Mouse (Mus musculus): Measurements from ENCODE around the gene Tmppe. TPM values are rescaled to one million over a fixed set of nuclear protein-coding genes. Genes with fewer than 3 reads are reported as not detected.
A peak's percentile ranks its signal among the peaks of the same experiment; 100 is the strongest.

Gene Tmppe
- polyA plus RNA-seq, 1 experiment = 6.7 TPM

DNA sequence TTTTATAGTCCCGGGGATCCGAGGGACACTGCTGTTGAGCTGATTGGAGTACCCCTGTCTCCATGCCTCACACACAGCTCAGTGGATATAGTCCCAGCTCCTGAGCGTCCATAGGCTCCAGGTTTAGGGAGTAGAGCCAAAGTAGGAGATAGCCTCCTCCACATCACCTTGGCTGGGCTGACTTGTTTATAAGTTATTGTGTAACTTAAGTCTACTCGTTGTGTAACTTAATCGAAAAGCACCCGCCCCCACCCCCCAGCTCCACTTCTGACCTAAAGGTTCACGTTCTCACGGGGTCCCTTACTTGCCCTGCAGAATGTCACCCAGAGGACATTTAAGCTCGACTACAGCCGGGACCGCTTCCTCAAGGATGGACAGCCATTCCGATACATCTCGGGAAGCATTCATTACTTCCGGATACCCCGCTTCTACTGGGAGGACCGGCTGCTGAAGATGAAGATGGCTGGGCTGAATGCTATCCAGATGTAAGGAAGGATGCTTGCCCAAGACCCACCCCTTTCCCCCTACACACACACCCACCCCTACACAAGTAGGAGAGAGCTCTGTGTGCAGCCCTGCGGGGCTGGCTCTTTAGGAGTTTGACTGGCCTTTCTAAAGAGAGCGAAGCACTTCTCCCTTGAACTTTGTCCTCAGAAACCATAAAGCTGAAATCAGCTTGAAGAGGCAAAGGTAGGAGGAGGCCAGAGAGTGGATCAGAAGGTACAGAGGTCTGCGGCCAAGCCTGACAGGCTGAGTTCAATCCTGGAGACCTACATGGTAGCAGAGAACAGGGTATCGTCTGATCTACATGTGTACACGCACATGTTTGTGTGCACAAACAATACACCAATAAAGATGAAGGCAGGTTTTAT is 16.0 kb downstream of the Tmppe start:
- Histone ChIP-seq H3K27ac (ENCODE audit: insufficient read depth, low read depth, low read length) (no peak overlapping the region), H3K4me3 (ENCODE audit: insufficient read depth, low read length) (no peak overlapping the region), H3K4me1 (ENCODE audit: control insufficient read depth, insufficient read depth, low read length) (no peaks in the 10 kb centered on the region)
- TF ChIP-seq POLR2A (IDR thresholded peaks at IDR 0.05; ENCODE audit: borderline replicate concordance, low read depth, low read length) (no peak), CTCF (IDR thresholded peaks at IDR 0.05; ENCODE audit: low read depth, low read length) (no peak)

DNA sequence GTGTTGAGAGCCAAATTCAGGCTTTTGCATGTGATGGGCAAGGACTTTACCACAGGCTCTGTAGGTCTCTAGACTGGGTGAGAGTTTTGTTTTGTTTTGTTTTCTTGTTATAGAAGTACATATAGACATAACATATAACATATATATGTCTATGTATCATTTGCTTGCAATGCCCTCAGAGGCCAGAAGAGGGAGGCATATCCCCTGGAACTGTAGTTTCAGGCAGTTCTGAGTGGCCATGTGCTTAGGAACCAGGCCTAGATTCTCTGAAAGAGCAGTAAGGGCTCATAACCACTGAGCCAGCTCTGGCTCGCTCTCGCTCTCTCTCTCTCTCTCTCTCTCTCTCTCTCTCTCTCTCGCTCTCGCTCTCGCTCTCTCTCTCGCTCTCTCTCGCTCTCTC is 17.3 kb downstream of the Tmppe start:
- Histone ChIP-seq H3K4me3 (ENCODE audit: insufficient read depth, low read length) (no peak overlapping the region), H3K4me1 (ENCODE audit: control insufficient read depth, insufficient read depth, low read length) (no peaks in the 10 kb centered on the region), H3K27ac (ENCODE audit: insufficient read depth, low read depth, low read length) (no peak overlapping the region)
- TF ChIP-seq CTCF (IDR thresholded peaks at IDR 0.05; ENCODE audit: low read depth, low read length) (0 out of 2 replicates have a peak, but pooled peaks have one; percentile 27), POLR2A (IDR thresholded peaks at IDR 0.05; ENCODE audit: borderline replicate concordance, low read depth, low read length) (no peak)

DNA sequence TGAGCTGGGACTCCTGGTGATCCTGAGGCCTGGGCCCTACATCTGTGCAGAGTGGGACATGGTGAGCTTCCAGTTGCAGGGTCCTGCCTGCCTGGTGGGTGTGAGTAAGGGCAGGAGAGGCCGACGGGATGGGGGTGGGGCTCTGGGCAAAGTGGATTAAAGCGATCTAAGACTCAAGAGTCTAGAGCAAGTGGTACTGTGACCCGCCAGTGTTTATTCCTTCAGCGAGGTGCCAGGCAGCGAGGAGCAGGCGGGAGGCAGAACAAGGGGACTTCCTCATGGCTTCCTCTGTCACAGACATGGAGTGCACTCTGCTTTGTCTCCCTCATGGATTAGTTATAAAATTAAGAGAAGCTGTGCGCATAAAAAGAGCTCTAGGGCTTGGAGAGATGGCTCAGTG is 19.5 kb downstream of the Tmppe start:
- no peak for TF ChIP-seq CTCF (IDR thresholded peaks at IDR 0.05; ENCODE audit: low read depth, low read length)

DNA sequence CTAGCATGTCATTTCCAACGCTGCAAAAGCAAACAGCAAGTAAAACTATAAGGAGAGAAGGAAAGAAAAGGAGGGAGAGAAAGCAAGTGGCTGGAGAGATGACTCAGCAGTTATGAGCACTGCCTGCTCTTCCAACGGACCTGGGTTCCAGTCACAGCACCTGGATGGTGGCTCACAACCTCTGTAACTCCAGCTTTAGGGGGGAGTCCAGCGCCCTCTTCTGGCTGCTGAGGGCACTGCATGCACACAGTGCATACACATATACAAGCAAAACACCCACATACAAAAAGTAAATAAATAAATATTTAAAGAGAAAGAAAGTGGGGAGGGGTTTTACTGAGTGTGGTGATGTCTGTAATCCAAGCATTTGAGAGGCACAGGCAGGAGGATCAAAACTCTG is 20.1 kb downstream of the Tmppe start:
- Histone ChIP-seq H3K4me1 (ENCODE audit: control insufficient read depth, insufficient read depth, low read length) (no peaks in the 10 kb centered on the region), H3K4me3 (ENCODE audit: insufficient read depth, low read length) (no peak overlapping the region), H3K27ac (ENCODE audit: insufficient read depth, low read depth, low read length) (no peak overlapping the region)
- TF ChIP-seq POLR2A (IDR thresholded peaks at IDR 0.05; ENCODE audit: borderline replicate concordance, low read depth, low read length) (no peak), CTCF (IDR thresholded peaks at IDR 0.05; ENCODE audit: low read depth, low read length) (no peak; the same call in none of the 2 replicates)

More for the DNA sequence above, 19.5 kb downstream of the Tmppe start:
- Histone ChIP-seq H3K4me1 (ENCODE audit: control insufficient read depth, insufficient read depth, low read length) (no peaks in the 10 kb centered on the region), H3K27ac (ENCODE audit: insufficient read depth, low read depth, low read length) (no peak overlapping the region), H3K4me3 (ENCODE audit: insufficient read depth, low read length) (no peak overlapping the region)

DNA sequence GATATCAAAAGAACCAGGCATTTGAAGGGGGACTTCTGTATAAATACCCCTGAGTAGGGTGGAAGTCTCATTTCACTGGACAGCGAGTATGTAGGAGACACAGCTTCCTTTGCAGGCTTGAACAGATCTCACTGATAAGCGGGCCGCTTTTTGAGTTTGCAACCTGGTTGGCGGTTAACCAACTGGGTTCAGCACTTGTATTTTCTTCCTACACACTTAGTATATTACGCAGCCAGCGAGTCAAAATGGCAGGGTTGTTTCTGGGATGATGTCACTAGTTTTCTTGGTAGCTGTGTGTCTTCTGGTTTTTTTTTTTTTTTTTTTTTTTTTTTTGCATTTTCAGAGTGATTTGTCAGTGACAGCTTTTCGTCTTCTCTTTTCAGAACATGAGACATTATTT is 20.9 kb downstream of the Tmppe start:
- Histone ChIP-seq H3K4me3 (ENCODE audit: insufficient read depth, low read length) (no peak overlapping the region), H3K4me1 (ENCODE audit: control insufficient read depth, insufficient read depth, low read length) (no peaks in the 10 kb centered on the region), H3K27ac (ENCODE audit: insufficient read depth, low read depth, low read length) (no peak overlapping the region)
- TF ChIP-seq CTCF (IDR thresholded peaks at IDR 0.05; ENCODE audit: low read depth, low read length) = no peak
- no peak for TF ChIP-seq POLR2A (IDR thresholded peaks at IDR 0.05; ENCODE audit: borderline replicate concordance, low read depth, low read length)

DNA sequence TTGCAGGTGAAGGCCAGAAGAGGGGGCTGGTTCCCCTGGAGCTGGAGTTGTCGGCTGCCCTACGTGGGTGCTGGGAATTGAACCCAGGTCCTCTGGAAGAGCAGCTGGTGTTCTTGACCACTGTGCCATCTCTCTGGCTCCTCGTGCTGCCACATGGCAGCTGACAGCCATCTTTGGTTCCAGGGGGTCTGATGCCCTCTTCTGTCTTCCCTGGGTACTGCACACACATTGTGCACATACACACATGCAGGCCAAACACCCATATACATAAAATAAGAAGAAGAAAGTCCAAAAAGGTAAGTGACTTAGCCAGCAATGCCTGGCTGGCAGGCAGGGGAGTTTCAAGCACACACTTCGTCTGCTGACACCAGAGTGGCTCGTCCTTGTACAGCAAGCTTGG is 24.7 kb downstream of the Tmppe start:
- TF ChIP-seq CTCF (IDR thresholded peaks at IDR 0.05; ENCODE audit: low read depth, low read length) (no peak), POLR2A (IDR thresholded peaks at IDR 0.05; ENCODE audit: borderline replicate concordance, low read depth, low read length) (no peak)
- Histone ChIP-seq H3K27ac (ENCODE audit: insufficient read depth, low read depth, low read length) (no peak overlapping the region), H3K4me3 (ENCODE audit: insufficient read depth, low read length) (no peak overlapping the region), H3K4me1 (ENCODE audit: control insufficient read depth, insufficient read depth, low read length) (no peaks in the 10 kb centered on the region)

DNA sequence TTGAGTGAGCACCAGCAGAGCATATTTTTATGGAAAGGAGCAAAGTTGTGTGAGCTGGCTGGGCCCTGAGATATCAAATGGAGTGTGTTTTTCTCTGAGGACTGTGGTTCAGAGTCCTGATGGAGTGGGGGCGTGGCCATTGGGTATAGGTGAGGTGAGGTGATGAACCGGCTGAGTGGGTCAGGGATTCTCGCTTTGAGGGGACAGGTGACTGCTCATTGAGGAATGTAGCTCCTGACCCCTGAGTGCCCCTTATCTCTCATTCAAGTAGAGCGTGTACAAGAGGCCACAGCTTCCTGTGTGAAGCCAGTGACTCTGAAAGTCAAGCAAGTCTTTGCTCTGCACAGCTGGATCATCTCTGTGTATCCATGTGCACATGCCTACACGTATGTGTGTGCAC is 25.3 kb downstream of the Tmppe start:
- TF ChIP-seq CTCF (IDR thresholded peaks at IDR 0.05; ENCODE audit: low read depth, low read length) (no peak), POLR2A (IDR thresholded peaks at IDR 0.05; ENCODE audit: borderline replicate concordance, low read depth, low read length) (no peak)
- H3K4me1 ChIP-seq (ENCODE audit: control insufficient read depth, insufficient read depth, low read length) = no peaks in the 10 kb centered on the region
- no peak overlapping the region for H3K4me3 ChIP-seq (ENCODE audit: insufficient read depth, low read length)
- H3K27ac ChIP-seq (ENCODE audit: insufficient read depth, low read depth, low read length) = no peak overlapping the region

DNA sequence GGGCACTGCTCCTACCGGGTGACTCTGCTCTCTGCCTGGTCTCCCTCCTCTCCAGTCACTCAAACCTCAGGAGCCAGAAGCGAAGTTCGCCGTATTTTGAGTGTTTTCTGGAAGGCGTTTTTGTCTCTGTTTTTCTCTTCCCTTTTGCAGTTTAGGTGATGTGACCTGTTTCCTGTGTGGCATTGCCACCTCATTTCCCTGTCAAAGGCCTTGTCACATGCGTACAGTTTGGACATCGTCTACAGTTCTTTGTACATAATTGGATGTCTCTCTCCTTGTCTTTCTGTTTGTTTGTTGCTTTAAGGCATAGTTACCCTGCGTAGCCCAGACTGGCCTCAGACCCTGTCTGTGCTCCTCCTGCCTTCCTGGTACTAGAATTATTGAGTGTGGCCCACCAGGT is 26.5 kb downstream of the Tmppe start:
- no peaks in the 10 kb centered on the region for H3K4me1 ChIP-seq (ENCODE audit: control insufficient read depth, insufficient read depth, low read length)
- no peak overlapping the region for H3K4me3 ChIP-seq (ENCODE audit: insufficient read depth, low read length)
- no peak overlapping the region for H3K27ac ChIP-seq (ENCODE audit: insufficient read depth, low read depth, low read length)
- TF ChIP-seq POLR2A (IDR thresholded peaks at IDR 0.05; ENCODE audit: borderline replicate concordance, low read depth, low read length) = no peak

DNA sequence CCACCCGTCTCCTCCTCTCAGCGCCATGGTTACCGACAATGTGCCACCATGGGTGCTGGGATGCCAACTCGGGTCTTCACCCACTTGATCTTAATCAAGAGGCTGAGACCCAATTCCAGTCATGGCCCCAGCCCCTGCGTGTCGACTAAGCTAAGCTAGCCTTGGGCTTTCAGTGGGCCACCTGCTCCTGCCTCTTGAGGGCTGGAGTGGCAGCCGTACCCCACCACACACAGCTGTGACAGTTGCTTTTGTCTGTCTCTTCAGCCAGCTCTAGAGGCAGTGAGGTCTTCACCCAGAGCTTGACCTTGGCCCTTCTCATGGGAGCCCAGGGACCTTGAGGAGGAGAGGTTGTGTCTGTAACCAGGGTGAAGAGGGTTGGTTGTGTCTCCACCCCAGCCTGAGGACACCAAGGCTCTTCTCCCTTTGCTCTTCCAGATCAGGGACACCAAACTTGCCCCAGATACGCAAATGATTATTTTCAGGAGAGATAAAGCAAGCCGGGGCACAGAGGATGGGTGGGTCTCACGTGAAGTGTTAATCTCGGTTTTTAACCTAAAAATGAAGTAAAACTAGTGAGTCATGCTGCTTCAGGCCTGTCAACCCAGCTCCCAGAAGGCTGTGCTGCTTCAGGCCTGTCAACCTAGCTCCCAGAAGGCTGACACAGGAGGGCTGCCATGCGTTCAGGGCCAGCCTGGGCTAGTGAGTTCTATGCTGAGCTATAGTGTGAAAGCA is 27.4 kb downstream of the Tmppe start:
- Histone ChIP-seq H3K27ac (ENCODE audit: insufficient read depth, low read depth, low read length) (no peak overlapping the region), H3K4me1 (ENCODE audit: control insufficient read depth, insufficient read depth, low read length) (no peaks in the 10 kb centered on the region), H3K4me3 (ENCODE audit: insufficient read depth, low read length) (no peak overlapping the region)
- TF ChIP-seq POLR2A (IDR thresholded peaks at IDR 0.05; ENCODE audit: borderline replicate concordance, low read depth, low read length) (no peak), CTCF (IDR thresholded peaks at IDR 0.05; ENCODE audit: low read depth, low read length) (no peak)

DNA sequence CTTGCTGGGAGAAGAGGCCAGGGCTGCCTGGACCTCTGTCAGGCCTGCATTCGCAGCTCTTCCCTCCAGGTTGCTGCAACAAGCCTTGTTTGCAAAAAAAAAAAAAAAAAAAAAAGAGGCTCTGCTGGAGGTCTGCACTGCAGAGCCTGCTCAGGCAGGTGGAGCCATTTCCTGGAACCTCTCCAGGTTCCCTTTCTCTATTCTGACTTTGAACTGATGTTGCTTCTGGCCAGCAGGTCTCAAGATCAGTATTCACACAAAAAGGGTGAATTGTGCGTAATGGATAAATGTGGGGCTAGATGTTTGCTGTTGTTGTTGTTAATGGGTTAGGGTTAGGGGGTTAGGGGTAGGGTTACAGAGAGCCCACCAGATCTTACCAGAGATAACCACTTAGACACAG is 34.8 kb downstream of the Tmppe start:
- H3K4me1 ChIP-seq (ENCODE audit: control insufficient read depth, insufficient read depth, low read length) = no peaks in the 10 kb centered on the region
- TF ChIP-seq POLR2A (IDR thresholded peaks at IDR 0.05; ENCODE audit: borderline replicate concordance, low read depth, low read length) (no peak), CTCF (IDR thresholded peaks at IDR 0.05; ENCODE audit: low read depth, low read length) (no peak)
- no peak overlapping the region for H3K4me3 ChIP-seq (ENCODE audit: insufficient read depth, low read length)
- H3K27ac ChIP-seq (ENCODE audit: insufficient read depth, low read depth, low read length) = no peak overlapping the region
